Mouse (Mus musculus): ENCODE measurements around the gene 1700019D03Rik. TPM values are rescaled to one million over a fixed set of nuclear protein-coding genes. Genes with fewer than 3 reads are reported as not detected.
"Not testable (repeated sequence)": the region's sequence is repeated elsewhere in the genome, so short reads cannot be mapped to it uniquely, and the experiment has no call there.

The 1700019D03Rik gene
- polyA plus RNA-seq, 1 experiment from 2014 or later = 5.7 TPM

- peak; percentile 76 for ATAC-seq (ENCODE audit: low FRiP score, low read depth)
- no peaks in the 10 kb centered on the region for H3K9me3 ChIP-seq
- H3K4me1 ChIP-seq = peaks cover 18% of the 10 kb centered on the region
- H3K4me2 ChIP-seq (replicated peaks) = peak overlapping the region; percentile 98
- H3K36me3 ChIP-seq = no peaks in the 10 kb centered on the region
- peak overlapping the region; percentile 56 for H3K9ac ChIP-seq
- H3K27me3 ChIP-seq (replicated peaks) = no peaks in the 10 kb centered on the region
- peak overlapping the region; percentile 57 for H3K4me3 ChIP-seq
- no peak overlapping the region for H3K27ac ChIP-seq
- under 1% methylated on average over 47 of the region's 47 CpGs for WGBS
These were observed 67.2 kb downstream of the 1700019D03Rik start for GRCm38 (mm10) chr1:52952551-52953397.

GRCm38 (mm10) chr1:52952143-52952542, 67.8 kb downstream of the 1700019D03Rik start:
- 2% methylated on average over 5 of the region's 5 CpGs for WGBS
- peak overlapping the region; percentile 56; the same call in 1 of the 2 replicates for H3K9ac ChIP-seq
- peak; percentile 31 for ATAC-seq (ENCODE audit: low FRiP score, low read depth)

GRCm38 (mm10) chr1:52951146-52951868, 68.7 kb downstream of the 1700019D03Rik start:
- Histone ChIP-seq H3K9ac (no peak overlapping the region), H3K4me1 (peaks cover 18% of the 10 kb centered on the region), H3K27ac (no peak overlapping the region), H3K4me3 (no peak overlapping the region), H3K36me3 (no peaks in the 10 kb centered on the region), H3K9me3 (no peaks in the 10 kb centered on the region), H3K4me2 (replicated peaks) (no peak overlapping the region), H3K27me3 (replicated peaks) (no peaks in the 10 kb centered on the region)
- no peak for ATAC-seq (ENCODE audit: low FRiP score, low read depth)
- 63% methylated on average over 5 of the region's 5 CpGs for WGBS

More at GRCm38 (mm10) chr1:52952143-52952542, 67.8 kb downstream of the 1700019D03Rik start:
- no peak overlapping the region for H3K27ac ChIP-seq
- H3K27me3 ChIP-seq (replicated peaks) = no peaks in the 10 kb centered on the region
- peaks cover 18% of the 10 kb centered on the region for H3K4me1 ChIP-seq
- peak overlapping the region; percentile 57 for H3K4me3 ChIP-seq
- no peaks in the 10 kb centered on the region for H3K9me3 ChIP-seq
- peak overlapping the region; percentile 98 for H3K4me2 ChIP-seq (replicated peaks)
- H3K36me3 ChIP-seq = no peaks in the 10 kb centered on the region

GRCm38 (mm10) chr1:52947895-52948294, 72.1 kb downstream of the 1700019D03Rik start:
- Histone ChIP-seq H3K27ac (no peak overlapping the region), H3K9ac (no peak overlapping the region), H3K27me3 (replicated peaks) (no peaks in the 10 kb centered on the region), H3K4me3 (no peak overlapping the region), H3K4me2 (replicated peaks) (no peak overlapping the region), H3K4me1 (peaks cover 9% of the 10 kb centered on the region), H3K36me3 (no peaks in the 10 kb centered on the region), H3K9me3 (no peaks in the 10 kb centered on the region)
- no peak for ATAC-seq (ENCODE audit: low FRiP score, low read depth)
- WGBS = 85% methylated on average over 5 of the region's 5 CpGs

GRCm38 (mm10) chr1:52939021-52939420, 81.0 kb downstream of the 1700019D03Rik start:
- no peak overlapping the region for H3K27ac ChIP-seq
- H3K36me3 ChIP-seq = no peaks in the 10 kb centered on the region
- no peaks in the 10 kb centered on the region for H3K27me3 ChIP-seq (replicated peaks)
- H3K4me2 ChIP-seq (replicated peaks) = no peak overlapping the region
- H3K4me1 ChIP-seq = no peaks in the 10 kb centered on the region
- WGBS = 97% methylated on average over 1 of the region's 1 CpGs
- H3K9me3 ChIP-seq = 0 out of 2 replicates have a peak, but pooled peaks cover 6% of the 10 kb centered on the region
- ATAC-seq (ENCODE audit: low FRiP score, low read depth) = no peak
- H3K9ac ChIP-seq = no peak overlapping the region
- H3K4me3 ChIP-seq = no peak overlapping the region

GRCm38 (mm10) chr1:52934494-52934893, 85.5 kb downstream of the 1700019D03Rik start:
- Histone ChIP-seq H3K36me3 (no peaks in the 10 kb centered on the region), H3K27me3 (replicated peaks) (no peaks in the 10 kb centered on the region), H3K9ac (no peak overlapping the region), H3K9me3 (0 out of 2 replicates have a peak, but pooled peaks cover 6% of the 10 kb centered on the region), H3K4me2 (replicated peaks) (no peak overlapping the region), H3K4me3 (no peak overlapping the region), H3K27ac (no peak overlapping the region), H3K4me1 (no peaks in the 10 kb centered on the region)
- 94% methylated on average over 5 of the region's 5 CpGs for WGBS
- no peak for ATAC-seq (ENCODE audit: low FRiP score, low read depth)

GRCm38 (mm10) chr1:52924482-52924881, 95.5 kb downstream of the 1700019D03Rik start:
- not testable (repeated sequence) for H3K9me3 ChIP-seq; H3K36me3 ChIP-seq; H3K4me3 ChIP-seq; H3K9ac ChIP-seq; H3K27ac ChIP-seq; H3K27me3 ChIP-seq (replicated peaks); H3K4me1 ChIP-seq; H3K4me2 ChIP-seq (replicated peaks); ATAC-seq (ENCODE audit: low FRiP score, low read depth)
- WGBS = 67% methylated on average over 1 of the region's 1 CpGs

GRCm38 (mm10) chr1:52918897-52919296, 101.1 kb downstream of the 1700019D03Rik start:
- ATAC-seq (ENCODE audit: low FRiP score, low read depth); H3K4me2 ChIP-seq (replicated peaks); H3K4me3 ChIP-seq; H3K27ac ChIP-seq; H3K36me3 ChIP-seq; H3K27me3 ChIP-seq (replicated peaks); H3K9ac ChIP-seq; H3K4me1 ChIP-seq; H3K9me3 ChIP-seq: not testable (repeated sequence)

- 91% methylated on average over 2 of the region's 2 CpGs for WGBS
- no peak overlapping the region for H3K9ac ChIP-seq
- ATAC-seq (ENCODE audit: low FRiP score, low read depth) = no peak
- no peaks in the 10 kb centered on the region for H3K36me3 ChIP-seq
- H3K4me2 ChIP-seq (replicated peaks) = no peak overlapping the region
- H3K27ac ChIP-seq = no peak overlapping the region
- H3K27me3 ChIP-seq (replicated peaks) = no peaks in the 10 kb centered on the region
- no peak overlapping the region for H3K4me3 ChIP-seq
- H3K9me3 ChIP-seq = no peaks in the 10 kb centered on the region
- H3K4me1 ChIP-seq = no peaks in the 10 kb centered on the region
These were observed 103.3 kb downstream of the 1700019D03Rik start for GRCm38 (mm10) chr1:52916655-52917054.

GRCm38 (mm10) chr1:52909783-52910182, 110.2 kb downstream of the 1700019D03Rik start:
- Histone ChIP-seq H3K27me3 (replicated peaks) (no peaks in the 10 kb centered on the region), H3K4me3 (no peak overlapping the region), H3K27ac (no peak overlapping the region), H3K9ac (no peak overlapping the region), H3K4me2 (replicated peaks) (no peak overlapping the region), H3K36me3 (no peaks in the 10 kb centered on the region), H3K9me3 (no peaks in the 10 kb centered on the region), H3K4me1 (no peaks in the 10 kb centered on the region)
- no peak for ATAC-seq (ENCODE audit: low FRiP score, low read depth)
- 94% methylated on average over 3 of the region's 3 CpGs for WGBS

GRCm38 (mm10) chr1:52884208-52884607, 135.8 kb downstream of the 1700019D03Rik start:
- no peaks in the 10 kb centered on the region for H3K9me3 ChIP-seq
- no peaks in the 10 kb centered on the region for H3K4me1 ChIP-seq
- no peak overlapping the region for H3K4me3 ChIP-seq
- WGBS = 70% methylated on average over 2 of the region's 2 CpGs
- H3K27ac ChIP-seq = no peak overlapping the region
- no peaks in the 10 kb centered on the region; the same call in 1 of the 2 replicates for H3K36me3 ChIP-seq
- no peak overlapping the region for H3K9ac ChIP-seq
- no peak for ATAC-seq (ENCODE audit: low FRiP score, low read depth)
- H3K27me3 ChIP-seq (replicated peaks) = no peaks in the 10 kb centered on the region
- H3K4me2 ChIP-seq (replicated peaks) = no peak overlapping the region

Data from neural tube, embryonic 12.5 days (tissue).